Mouse (Mus musculus) splenic B cell, adult 2 months (primary cell): ENCODE results near the gene Vtn.
A peak's percentile ranks its signal among the peaks of the same experiment; 100 is the strongest.
"Not testable (repeated sequence)": the region's sequence is repeated elsewhere in the genome, so short reads cannot be mapped to it uniquely, and the experiment has no call there.

Experiments used
- DNase-seq: peaks from one replicate; pipeline ENCODE4 v3.0.0-alpha.2; 2011; ENCODE audit warnings: low read depth, low spot score
- H3K27me3 ChIP-seq: 2 replicates; pipeline ENCODE4 v1.6.1; 2012; ENCODE audit warnings: mild to moderate bottlenecking, low read length, moderate library complexity, mixed read lengths; ENCODE audit not compliant: control insufficient read depth, poor library complexity, insufficient read depth, severe bottlenecking
- H3K36me3 ChIP-seq: 2 replicates; pipeline ENCODE4 v1.6.1; 2012; ENCODE audit warnings: mild to moderate bottlenecking, low read length, moderate library complexity, mixed read lengths; ENCODE audit not compliant: control insufficient read depth, poor library complexity, insufficient read depth, severe bottlenecking

Gene Vtn

GRCm38 (mm10) chr11:78512025-78512957 lies 13.4 kb downstream of the Vtn start, which contains the start of the genes Tmem199 and Poldip2:
Gene Tmem199 (minus strand): TSS chr11:78512172.
Gene Poldip2 (plus strand): TSS chr11:78512193.
- DNase-seq, result peak; percentile 95
- Histone ChIP-seq H3K36me3 (peaks cover 5% of the 10 kb centered on the region), H3K27me3 (no peaks in the 10 kb centered on the region)

GRCm38 (mm10) chr11:78513106-78513790 lies 14.4 kb downstream of the Vtn start:
- no peak for DNase-seq
- Histone ChIP-seq H3K36me3 (no peaks in the 10 kb centered on the region; the same call in none of the 2 replicates), H3K27me3 (no peaks in the 10 kb centered on the region)

- Histone ChIP-seq H3K36me3 (no peaks in the 10 kb centered on the region; the same call in 1 of the 2 replicates), H3K27me3 (no peaks in the 10 kb centered on the region)
- peak; percentile 39 for DNase-seq
Measured at GRCm38 (mm10) chr11:78515549-78516325, 16.8 kb downstream of the Vtn start.

GRCm38 (mm10) chr11:78518931-78519330 lies 20.0 kb downstream of the Vtn start:
- DNase-seq, result no peak
- no peaks in the 10 kb centered on the region for H3K27me3 ChIP-seq
- H3K36me3 ChIP-seq, result peaks cover 3% of the 10 kb centered on the region

- DNase-seq, result no peak
- Histone ChIP-seq H3K27me3 (no peaks in the 10 kb centered on the region), H3K36me3 (peaks cover 8% of the 10 kb centered on the region)
Measured at GRCm38 (mm10) chr11:78521880-78522279, 23.0 kb downstream of the Vtn start.

- peak; percentile 52 for DNase-seq
- Histone ChIP-seq H3K27me3 (no peaks in the 10 kb centered on the region), H3K36me3 (peaks cover 10% of the 10 kb centered on the region)
Measured at GRCm38 (mm10) chr11:78522481-78522997, 23.6 kb downstream of the Vtn start.

- no peak for DNase-seq
- Histone ChIP-seq H3K36me3 (peaks cover 10% of the 10 kb centered on the region), H3K27me3 (no peaks in the 10 kb centered on the region)
Measured at GRCm38 (mm10) chr11:78523241-78523955, 24.5 kb downstream of the Vtn start.

GRCm38 (mm10) chr11:78524838-78525237 lies 25.9 kb downstream of the Vtn start:
- no peaks in the 10 kb centered on the region for H3K27me3 ChIP-seq
- H3K36me3 ChIP-seq, result peaks cover 13% of the 10 kb centered on the region
- no peak for DNase-seq

GRCm38 (mm10) chr11:78528714-78529113 lies 29.8 kb downstream of the Vtn start:
- Histone ChIP-seq H3K36me3 (peaks cover 9% of the 10 kb centered on the region), H3K27me3 (no peaks in the 10 kb centered on the region)
- no peak for DNase-seq

GRCm38 (mm10) chr11:78530001-78530400 lies 31.1 kb downstream of the Vtn start:
- H3K27me3 ChIP-seq, result no peaks in the 10 kb centered on the region
- H3K36me3 ChIP-seq, result peaks cover 9% of the 10 kb centered on the region
- DNase-seq, result no peak

GRCm38 (mm10) chr11:78531046-78531445 lies 32.2 kb downstream of the Vtn start:
- DNase-seq, result no peak
- H3K36me3 ChIP-seq, result peaks cover 9% of the 10 kb centered on the region; the same call in 1 of the 2 replicates
- no peaks in the 10 kb centered on the region for H3K27me3 ChIP-seq

- H3K36me3 ChIP-seq, H3K27me3 ChIP-seq, DNase-seq: not testable (repeated sequence)
Measured at GRCm38 (mm10) chr11:78531515-78531914, 32.6 kb downstream of the Vtn start.

- no peaks in the 10 kb centered on the region for H3K27me3 ChIP-seq
- no peaks in the 10 kb centered on the region; the same call in 1 of the 2 replicates for H3K36me3 ChIP-seq
- DNase-seq, result no peak
Measured at GRCm38 (mm10) chr11:78534516-78534915, 35.6 kb downstream of the Vtn start.
